Mouse (Mus musculus): Measurements from ENCODE around the gene Sell. TPM values are rescaled to one million over a fixed set of nuclear protein-coding genes. Genes with fewer than 3 reads are reported as not detected.

Gene Sell
- polyA plus RNA-seq, 1 experiment from 2014 or later, result 0.15 TPM

- no peak overlapping the region for H3K4me3 ChIP-seq (ENCODE audit: low read depth, low read length)
- no peaks in the 10 kb centered on the region for H3K36me3 ChIP-seq (ENCODE audit: control insufficient read depth, insufficient read depth, low read length)
- no peak overlapping the region for H3K27ac ChIP-seq (ENCODE audit: low read depth, low read length)
- H3K27me3 ChIP-seq (replicated peaks; ENCODE audit: control insufficient read depth, insufficient read depth, low read length), result no peaks in the 10 kb centered on the region
- DNase-seq (ENCODE audit: low spot score) (no peak), ATAC-seq (no peak)
- no peaks in the 10 kb centered on the region for H3K9me3 ChIP-seq (replicated peaks; ENCODE audit: control insufficient read depth, low read length)
- no peaks in the 10 kb centered on the region for H3K4me1 ChIP-seq (ENCODE audit: control insufficient read depth, insufficient read depth, low read length)
- WGBS, result 90% methylated on average over 4 of the region's 4 CpGs
- no peak overlapping the region for H3K9ac ChIP-seq (ENCODE audit: low read length)
- H3K4me2 ChIP-seq (ENCODE audit: low read length), result no peak overlapping the region
These were observed 8.7 kb downstream of the Sell start for GRCm38 (mm10) chr1:164070461-164070860.

- DNase-seq (ENCODE audit: low spot score) (no peak), ATAC-seq (no peak)
- no peaks in the 10 kb centered on the region for H3K4me1 ChIP-seq (ENCODE audit: control insufficient read depth, insufficient read depth, low read length)
- no peaks in the 10 kb centered on the region for H3K9me3 ChIP-seq (replicated peaks; ENCODE audit: control insufficient read depth, low read length)
- H3K4me3 ChIP-seq (ENCODE audit: low read depth, low read length), result no peak overlapping the region
- H3K4me2 ChIP-seq (ENCODE audit: low read length), result no peak overlapping the region
- no peak overlapping the region for H3K27ac ChIP-seq (ENCODE audit: low read depth, low read length)
- no peak overlapping the region for H3K9ac ChIP-seq (ENCODE audit: low read length)
- no peaks in the 10 kb centered on the region for H3K36me3 ChIP-seq (ENCODE audit: control insufficient read depth, insufficient read depth, low read length)
- whole genome bisulfite sequencing, result 79% methylated on average over 7 of the region's 7 CpGs
- no peaks in the 10 kb centered on the region for H3K27me3 ChIP-seq (replicated peaks; ENCODE audit: control insufficient read depth, insufficient read depth, low read length)
These were observed 9.3 kb downstream of the Sell start for GRCm38 (mm10) chr1:164071111-164071510.

GRCm38 (mm10) chr1:164072001-164072400 lies 10.2 kb downstream of the Sell start:
- Histone ChIP-seq H3K27ac (ENCODE audit: low read depth, low read length) (no peak overlapping the region), H3K4me3 (ENCODE audit: low read depth, low read length) (no peak overlapping the region), H3K4me1 (ENCODE audit: control insufficient read depth, insufficient read depth, low read length) (no peaks in the 10 kb centered on the region), H3K9me3 (replicated peaks; ENCODE audit: control insufficient read depth, low read length) (no peaks in the 10 kb centered on the region), H3K9ac (ENCODE audit: low read length) (no peak overlapping the region), H3K36me3 (ENCODE audit: control insufficient read depth, insufficient read depth, low read length) (no peaks in the 10 kb centered on the region), H3K27me3 (replicated peaks; ENCODE audit: control insufficient read depth, insufficient read depth, low read length) (no peaks in the 10 kb centered on the region), H3K4me2 (ENCODE audit: low read length) (no peak overlapping the region)
- 89% methylated on average over 4 of the region's 4 CpGs for WGBS
- ATAC-seq, result no peak
- DNase-seq (ENCODE audit: low spot score), result no peak

DNA sequence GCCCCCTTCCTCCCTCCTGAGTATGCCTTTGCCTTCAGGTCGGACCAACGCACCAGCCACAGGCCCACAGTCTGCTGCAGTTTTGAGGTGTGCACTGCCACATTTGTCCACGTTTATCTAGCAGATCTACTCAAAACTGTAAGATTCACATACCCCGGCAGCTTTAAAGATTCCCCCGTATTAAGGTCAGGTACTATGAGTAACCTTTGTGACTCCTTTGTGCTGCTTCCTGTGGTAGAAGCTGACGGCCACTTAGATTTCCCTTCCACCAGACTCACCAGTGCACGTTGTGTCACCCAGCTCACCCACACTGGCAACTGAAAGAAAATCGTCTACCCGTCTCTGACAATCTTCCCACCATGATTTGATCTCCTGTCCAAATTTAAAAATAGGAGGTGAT lies 11.3 kb downstream of the Sell start:
- Histone ChIP-seq H3K27ac (ENCODE audit: low read depth, low read length) (no peak overlapping the region), H3K4me1 (ENCODE audit: control insufficient read depth, insufficient read depth, low read length) (no peaks in the 10 kb centered on the region), H3K4me2 (ENCODE audit: low read length) (no peak overlapping the region), H3K9ac (ENCODE audit: low read length) (no peak overlapping the region), H3K9me3 (replicated peaks; ENCODE audit: control insufficient read depth, low read length) (no peaks in the 10 kb centered on the region), H3K36me3 (ENCODE audit: control insufficient read depth, insufficient read depth, low read length) (no peaks in the 10 kb centered on the region), H3K4me3 (ENCODE audit: low read depth, low read length) (no peak overlapping the region), H3K27me3 (replicated peaks; ENCODE audit: control insufficient read depth, insufficient read depth, low read length) (no peaks in the 10 kb centered on the region)
- 93% methylated on average over 9 of the region's 9 CpGs for WGBS
- no peak for DNase-seq (ENCODE audit: low spot score)
- ATAC-seq, result no peak

DNA sequence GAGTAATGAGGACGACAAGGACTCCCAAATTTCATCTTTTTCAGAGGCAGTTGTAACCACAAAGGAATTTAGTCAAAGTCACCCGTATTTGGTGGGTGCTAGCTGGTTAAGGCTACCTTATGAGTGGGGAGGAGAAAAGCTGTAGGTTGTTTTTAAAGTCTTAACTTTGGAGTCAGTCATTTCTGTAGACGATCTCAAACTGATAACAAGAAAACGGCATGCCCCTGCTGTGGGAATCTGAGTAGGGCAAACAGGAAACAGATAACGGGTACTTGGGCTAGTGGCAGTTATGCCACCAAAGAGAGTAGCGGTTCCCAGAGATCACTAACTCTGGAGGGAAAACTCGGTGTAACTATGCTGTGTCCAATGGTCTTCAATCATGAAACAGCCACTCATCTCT lies 12.0 kb downstream of the Sell start:
- no peak overlapping the region for H3K4me2 ChIP-seq (ENCODE audit: low read length)
- 89% methylated on average over 7 of the region's 7 CpGs for WGBS
- H3K9me3 ChIP-seq (replicated peaks; ENCODE audit: control insufficient read depth, low read length), result no peaks in the 10 kb centered on the region
- ATAC-seq (no peak), DNase-seq (ENCODE audit: low spot score) (no peak)
- H3K9ac ChIP-seq (ENCODE audit: low read length), result no peak overlapping the region
- no peaks in the 10 kb centered on the region for H3K4me1 ChIP-seq (ENCODE audit: control insufficient read depth, insufficient read depth, low read length)
- H3K27ac ChIP-seq (ENCODE audit: low read depth, low read length), result no peak overlapping the region
- no peak overlapping the region for H3K4me3 ChIP-seq (ENCODE audit: low read depth, low read length)
- H3K27me3 ChIP-seq (replicated peaks; ENCODE audit: control insufficient read depth, insufficient read depth, low read length), result no peaks in the 10 kb centered on the region
- H3K36me3 ChIP-seq (ENCODE audit: control insufficient read depth, insufficient read depth, low read length), result no peaks in the 10 kb centered on the region

DNA sequence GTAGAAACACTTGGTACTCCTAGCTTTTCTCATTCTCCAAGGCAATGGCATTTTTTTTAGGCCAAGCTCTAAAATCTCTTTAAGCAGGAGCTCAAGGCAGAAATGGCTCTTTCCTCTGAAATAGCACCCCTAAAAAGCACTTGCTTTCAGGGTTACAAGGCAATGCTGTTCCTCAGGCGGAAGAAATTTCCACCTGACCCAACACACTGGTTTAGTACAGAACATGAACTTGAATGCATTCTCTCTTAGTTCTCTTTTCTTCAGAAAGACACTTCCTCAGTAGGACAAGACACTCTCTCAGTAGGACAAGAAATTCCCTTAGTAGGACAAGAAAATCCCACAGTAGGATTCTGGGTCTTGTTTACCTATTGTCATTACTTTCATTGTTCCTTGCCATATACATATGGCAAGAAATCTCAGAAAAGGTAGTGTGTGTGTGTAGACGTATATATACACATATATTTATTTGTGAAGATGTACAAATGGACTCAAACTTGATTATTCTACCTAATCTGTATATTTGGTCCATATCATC lies 12.9 kb downstream of the Sell start:
- no peaks in the 10 kb centered on the region for H3K9me3 ChIP-seq (replicated peaks; ENCODE audit: control insufficient read depth, low read length)
- H3K4me2 ChIP-seq (ENCODE audit: low read length), result no peak overlapping the region
- no peak overlapping the region for H3K9ac ChIP-seq (ENCODE audit: low read length)
- no peaks in the 10 kb centered on the region for H3K36me3 ChIP-seq (ENCODE audit: control insufficient read depth, insufficient read depth, low read length)
- no peak overlapping the region for H3K4me3 ChIP-seq (ENCODE audit: low read depth, low read length)
- no peak overlapping the region for H3K27ac ChIP-seq (ENCODE audit: low read depth, low read length)
- DNase-seq (ENCODE audit: low spot score) (no peak), ATAC-seq (no peak)
- no peaks in the 10 kb centered on the region for H3K4me1 ChIP-seq (ENCODE audit: control insufficient read depth, insufficient read depth, low read length)
- 89% methylated on average over 2 of the region's 2 CpGs for WGBS
- no peaks in the 10 kb centered on the region for H3K27me3 ChIP-seq (replicated peaks; ENCODE audit: control insufficient read depth, insufficient read depth, low read length)

- H3K9me3 ChIP-seq (replicated peaks; ENCODE audit: control insufficient read depth, low read length), result no peaks in the 10 kb centered on the region
- no peak overlapping the region for H3K4me3 ChIP-seq (ENCODE audit: low read depth, low read length)
- no peak overlapping the region for H3K4me2 ChIP-seq (ENCODE audit: low read length)
- no peaks in the 10 kb centered on the region for H3K4me1 ChIP-seq (ENCODE audit: control insufficient read depth, insufficient read depth, low read length)
- H3K27ac ChIP-seq (ENCODE audit: low read depth, low read length), result no peak overlapping the region
- no peaks in the 10 kb centered on the region for H3K27me3 ChIP-seq (replicated peaks; ENCODE audit: control insufficient read depth, insufficient read depth, low read length)
- ATAC-seq (no peak), DNase-seq (ENCODE audit: low spot score) (no peak)
- no peak overlapping the region for H3K9ac ChIP-seq (ENCODE audit: low read length)
- H3K36me3 ChIP-seq (ENCODE audit: control insufficient read depth, insufficient read depth, low read length), result no peaks in the 10 kb centered on the region
- WGBS, result 100% methylated on average over 1 of the region's 1 CpGs
These were observed 13.6 kb downstream of the Sell start for GRCm38 (mm10) chr1:164075416-164075815.

DNA sequence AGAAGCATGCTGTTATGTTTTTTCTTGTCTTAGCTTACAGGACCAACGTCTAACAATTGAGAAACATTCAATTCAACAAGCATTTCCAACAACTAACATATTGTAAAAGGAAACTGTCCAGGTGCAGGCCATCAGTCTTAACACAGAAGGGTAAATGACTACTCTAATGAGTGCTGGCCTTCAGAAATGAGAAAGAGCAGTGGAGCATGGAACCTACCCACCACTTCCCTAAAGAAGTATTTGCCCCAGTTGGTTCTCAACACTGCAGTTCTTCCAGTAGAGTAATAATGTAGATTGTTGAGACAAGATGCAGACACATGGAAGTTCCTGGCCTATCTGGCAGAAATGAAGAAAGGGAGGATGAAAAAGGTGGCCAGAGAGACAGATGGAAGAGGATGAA lies 14.7 kb downstream of the Sell start:
- Histone ChIP-seq H3K27ac (ENCODE audit: low read depth, low read length) (no peak overlapping the region), H3K9me3 (replicated peaks; ENCODE audit: control insufficient read depth, low read length) (no peaks in the 10 kb centered on the region), H3K4me2 (ENCODE audit: low read length) (no peak overlapping the region), H3K27me3 (replicated peaks; ENCODE audit: control insufficient read depth, insufficient read depth, low read length) (no peaks in the 10 kb centered on the region), H3K36me3 (ENCODE audit: control insufficient read depth, insufficient read depth, low read length) (no peaks in the 10 kb centered on the region), H3K4me1 (ENCODE audit: control insufficient read depth, insufficient read depth, low read length) (no peaks in the 10 kb centered on the region), H3K9ac (ENCODE audit: low read length) (no peak overlapping the region), H3K4me3 (ENCODE audit: low read depth, low read length) (no peak overlapping the region)
- WGBS, result 63% methylated on average over 1 of the region's 1 CpGs
- DNase-seq (ENCODE audit: low spot score) (no peak), ATAC-seq (no peak)

GRCm38 (mm10) chr1:164077031-164077430 lies 15.2 kb downstream of the Sell start:
- ATAC-seq (no peak), DNase-seq (ENCODE audit: low spot score) (no peak)
- no peak overlapping the region for H3K4me2 ChIP-seq (ENCODE audit: low read length)
- H3K27ac ChIP-seq (ENCODE audit: low read depth, low read length), result no peak overlapping the region
- 93% methylated on average over 3 of the region's 3 CpGs for WGBS
- H3K36me3 ChIP-seq (ENCODE audit: control insufficient read depth, insufficient read depth, low read length), result no peaks in the 10 kb centered on the region
- no peaks in the 10 kb centered on the region for H3K9me3 ChIP-seq (replicated peaks; ENCODE audit: control insufficient read depth, low read length)
- H3K4me1 ChIP-seq (ENCODE audit: control insufficient read depth, insufficient read depth, low read length), result no peaks in the 10 kb centered on the region
- no peak overlapping the region for H3K4me3 ChIP-seq (ENCODE audit: low read depth, low read length)
- no peak overlapping the region for H3K9ac ChIP-seq (ENCODE audit: low read length)
- H3K27me3 ChIP-seq (replicated peaks; ENCODE audit: control insufficient read depth, insufficient read depth, low read length), result no peaks in the 10 kb centered on the region
